Mouse (Mus musculus): ENCODE measurements at regions not wholly inside any gene's neighbourhood (a gene's known extent, or its start where the extent isn't known, plus 50 kb on each side); places are given as distances from the start of the nearest gene placed in this dataset.

DNA sequence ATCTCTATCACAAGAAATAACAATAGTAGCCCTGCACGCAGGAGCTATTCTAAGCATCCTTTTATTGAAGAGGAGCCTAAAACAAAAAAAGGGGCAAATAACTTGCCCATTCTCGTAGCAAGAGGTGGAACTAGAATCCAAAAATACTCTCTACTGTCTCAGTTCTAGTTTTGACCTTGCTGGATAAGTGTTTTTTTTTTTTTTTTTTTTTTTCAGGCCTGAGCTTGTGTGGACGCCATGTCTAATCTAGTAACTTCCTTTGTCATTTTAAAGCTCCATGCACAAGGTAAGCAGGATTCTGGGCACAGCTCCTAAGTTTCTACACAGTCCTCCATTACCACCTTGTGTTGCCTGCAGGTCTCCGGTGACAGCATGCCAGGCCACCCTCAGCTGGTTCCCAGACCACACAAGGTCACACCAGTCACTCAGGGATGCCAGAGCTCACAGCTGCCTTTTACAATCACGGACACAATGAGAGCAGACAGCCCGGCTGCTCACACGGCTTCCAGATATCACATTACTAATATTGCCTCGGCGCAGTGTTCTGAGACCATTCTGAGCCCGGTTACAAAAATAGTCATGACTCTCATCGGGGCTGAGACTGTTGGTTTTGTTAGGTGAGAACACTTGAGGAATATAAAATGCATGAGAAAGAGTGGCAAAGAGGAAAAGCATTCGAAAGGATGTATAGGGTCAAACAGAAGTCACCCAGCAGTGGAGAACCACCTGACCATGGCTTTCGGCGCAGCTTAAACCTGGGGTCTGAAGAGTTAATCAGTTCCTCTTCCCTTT, 124.7 kb upstream of the Tank start:
- peak; percentile 75 for DNase-seq (ENCODE audit: low spot score)

DNA sequence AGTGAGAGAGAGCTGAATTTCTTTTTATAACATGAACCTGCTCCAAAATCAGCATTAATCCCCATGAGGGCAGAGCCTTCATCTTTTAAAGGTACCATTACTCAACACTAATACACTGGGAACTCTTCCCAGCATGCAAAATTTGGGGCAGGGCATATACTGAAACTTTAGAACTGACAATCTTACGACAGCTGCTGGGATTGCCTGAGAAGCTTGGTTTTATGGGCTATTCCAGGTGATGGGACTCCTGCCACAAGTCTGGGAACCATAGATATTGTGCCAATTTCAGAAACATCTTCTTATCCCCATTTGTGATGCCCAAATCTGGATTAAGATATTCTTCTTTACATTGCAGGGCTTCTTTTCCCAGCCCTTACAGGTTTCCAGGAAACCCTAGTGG, 125.8 kb upstream of the Tank start:
- no peak for DNase-seq (ENCODE audit: low spot score)

DNA sequence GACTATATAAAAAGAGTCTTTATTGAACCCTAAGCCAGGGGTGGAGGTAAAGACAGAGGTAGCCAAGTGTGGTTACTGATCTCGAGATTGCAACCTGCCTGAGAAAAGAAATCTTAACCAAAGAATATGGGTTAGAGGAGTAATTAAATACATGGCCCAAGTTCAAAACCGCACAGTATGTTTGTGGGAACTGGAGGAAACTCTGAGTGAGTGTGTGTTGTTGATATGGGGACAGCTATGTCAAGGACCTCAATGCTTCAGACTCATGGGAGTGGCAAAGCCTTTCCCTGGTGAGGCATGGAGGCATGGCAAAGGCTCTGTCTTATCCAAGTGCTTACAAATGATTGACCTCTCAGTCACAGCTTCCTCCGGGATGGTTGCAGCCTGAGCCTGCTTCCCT, 127.7 kb upstream of the Tank start:
- DNase-seq (ENCODE audit: low spot score), result no peak

DNA sequence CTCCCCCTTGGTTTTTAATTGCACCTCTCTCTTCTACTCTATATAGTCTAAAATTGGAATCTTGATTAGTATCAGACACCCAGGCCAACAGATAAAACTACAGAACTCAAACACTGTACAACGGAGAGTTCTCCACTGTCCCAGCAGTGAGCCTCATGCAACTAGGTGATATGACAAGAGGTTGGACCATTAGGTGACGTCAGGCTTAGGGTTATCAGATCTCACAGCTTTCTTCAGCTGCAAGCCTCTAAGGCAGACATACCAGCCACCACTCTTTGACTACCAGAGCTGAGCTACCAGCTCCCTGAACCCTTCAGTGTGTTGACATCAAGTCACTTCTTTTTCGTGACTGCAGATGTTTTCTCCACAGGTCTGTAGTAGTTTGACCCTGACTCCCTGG, 141.8 kb upstream of the Tank start:
- no peak for DNase-seq (ENCODE audit: low spot score)

GRCm38 (mm10) chr2:61407881-61408280, 170.5 kb upstream of the Tank start:
- no peak for DNase-seq (ENCODE audit: low spot score)

- no peak for DNase-seq (ENCODE audit: low spot score)
These were observed 172.2 kb upstream of the Tank start for GRCm38 (mm10) chr2:61406104-61406751.

GRCm38 (mm10) chr2:61405261-61405660, 173.1 kb upstream of the Tank start:
- DNase-seq (ENCODE audit: low spot score), result peak; percentile 11

GRCm38 (mm10) chr2:61402588-61403487, 175.5 kb upstream of the Tank start:
- DNase-seq (ENCODE audit: low spot score), result peak; percentile 17

- DNase-seq (ENCODE audit: low spot score), result peak; percentile 78
These were observed 176.5 kb upstream of the Tank start for GRCm38 (mm10) chr2:61401636-61402587.

GRCm38 (mm10) chr2:61398633-61399032, 179.8 kb upstream of the Tank start:
- DNase-seq (ENCODE audit: low spot score), result no peak

GRCm38 (mm10) chr2:61389622-61390021, 188.8 kb upstream of the Tank start:
- no peak for DNase-seq (ENCODE audit: low spot score)

DNA sequence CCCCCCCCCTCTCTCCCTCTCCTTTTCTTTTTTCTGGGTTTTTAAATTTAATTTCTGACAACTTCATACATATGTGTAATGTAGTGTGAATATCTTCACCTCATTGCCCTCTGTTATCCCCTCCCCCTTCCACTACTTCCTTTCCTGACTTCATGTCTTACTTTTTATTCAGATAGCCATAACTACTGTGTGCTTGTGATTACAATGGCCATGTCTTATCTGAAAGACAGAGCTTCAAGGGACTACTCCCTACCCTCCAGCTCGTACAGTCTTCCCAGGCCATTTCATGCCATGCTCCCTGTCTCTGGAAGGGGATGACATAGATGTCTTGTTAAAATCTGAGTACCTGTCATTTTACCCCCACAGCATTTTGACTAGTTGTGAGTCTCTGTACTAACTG, 189.2 kb upstream of the Tank start:
- no peak for DNase-seq (ENCODE audit: low spot score)

DNA sequence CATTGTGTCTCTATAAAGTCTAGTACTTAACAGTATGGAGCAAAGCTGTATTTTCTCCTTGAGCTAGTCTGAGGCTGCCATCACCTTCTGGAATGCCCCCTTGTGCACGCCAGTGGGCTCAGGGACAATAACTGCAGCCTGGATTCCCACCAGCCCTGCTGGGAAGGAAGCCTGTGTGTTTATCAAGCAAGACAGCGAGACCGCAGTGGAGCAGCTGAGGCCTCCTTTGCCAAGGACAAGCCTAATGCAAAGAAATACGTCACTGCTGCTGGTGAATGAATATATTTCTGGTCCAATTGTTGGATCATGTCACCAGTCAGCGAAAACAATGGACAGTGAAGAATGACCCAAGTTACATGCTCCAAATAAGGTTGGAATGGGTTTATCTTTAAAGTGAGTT, 190.8 kb upstream of the Tank start:
- DNase-seq (ENCODE audit: low spot score), result peak; percentile 20

DNA sequence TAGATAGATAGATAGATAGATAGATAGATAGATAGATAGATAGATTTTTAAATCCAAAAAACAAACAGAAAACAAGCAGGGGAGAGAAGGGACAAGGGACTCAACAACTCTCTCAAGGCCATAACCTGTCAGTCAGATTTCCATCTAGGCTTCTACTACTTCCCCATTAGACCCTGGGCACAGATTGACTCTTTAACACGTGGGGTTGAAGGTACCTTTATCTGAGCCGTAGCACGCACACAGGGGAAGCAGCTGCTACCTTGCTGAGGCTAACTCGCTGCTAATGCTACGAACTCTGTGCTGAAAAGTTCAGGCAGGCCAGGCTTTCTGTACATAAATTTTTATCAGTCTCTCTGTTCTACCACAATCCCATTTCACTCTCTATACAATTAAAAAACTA, 191.4 kb upstream of the Tank start:
- DNase-seq (ENCODE audit: low spot score), result no peak

DNA sequence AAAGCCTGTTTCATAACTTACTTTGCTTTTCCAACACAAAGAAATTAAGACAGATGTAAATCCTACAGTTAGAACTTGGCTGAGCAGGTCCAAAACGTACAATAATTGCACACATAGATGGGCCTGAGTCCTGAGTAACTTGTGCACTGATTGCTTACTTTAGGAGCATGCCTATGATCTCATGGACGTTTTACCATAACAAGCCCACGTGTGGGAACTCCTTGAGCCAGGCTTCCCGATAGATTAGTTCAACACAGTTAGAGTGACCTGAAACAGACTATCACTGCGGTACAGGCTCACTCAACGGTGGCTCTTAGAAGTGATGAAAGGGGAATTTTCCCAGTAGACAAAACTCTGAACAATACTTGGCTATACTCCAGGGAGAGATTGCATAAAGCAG, 193.9 kb upstream of the Tank start:
- DNase-seq (ENCODE audit: low spot score), result no peak

DNA sequence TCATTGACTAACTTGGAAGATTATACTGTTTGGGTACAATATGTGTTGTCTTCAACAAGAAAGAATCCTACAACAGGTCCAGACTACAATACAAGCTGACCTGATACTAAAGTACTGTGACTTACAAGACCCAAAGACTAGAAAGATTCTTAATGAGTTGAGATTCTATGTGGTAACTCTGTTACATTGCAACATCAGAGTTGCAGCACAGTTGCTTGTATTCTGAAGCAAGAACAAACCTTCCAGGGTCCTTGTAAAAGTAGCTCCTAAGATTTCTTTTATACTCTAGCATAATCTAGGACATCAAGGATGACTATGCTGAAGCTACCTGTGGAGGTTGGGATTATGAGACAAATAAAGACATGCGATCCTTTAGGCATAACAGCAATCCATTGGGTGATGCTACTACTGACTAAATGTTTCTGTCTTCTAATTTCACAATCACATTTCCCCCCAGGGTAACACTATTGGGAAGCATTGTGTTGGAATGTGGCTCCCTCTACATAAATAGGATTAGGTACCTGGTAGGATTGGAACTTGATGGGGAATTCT, 194.6 kb upstream of the Tank start:
- DNase-seq (ENCODE audit: low spot score), result no peak

DNA sequence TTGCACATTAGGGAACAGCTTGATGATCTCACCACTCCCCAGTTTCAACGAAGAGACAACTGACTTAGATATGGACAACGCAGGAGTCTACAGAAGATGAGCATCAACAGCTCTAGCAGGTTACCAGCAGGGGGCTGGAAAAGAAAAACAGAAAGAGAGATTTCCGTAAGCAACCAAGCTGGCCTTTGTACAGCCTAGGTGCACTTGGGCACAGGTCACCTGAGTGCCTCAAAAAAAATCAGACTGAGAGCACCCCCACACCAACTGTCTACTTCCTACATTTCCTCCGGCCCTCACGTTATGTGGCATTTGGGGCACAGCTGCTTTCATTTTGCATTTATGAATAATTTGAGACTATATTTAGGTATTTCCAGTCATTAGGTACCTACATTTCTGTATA, 199.3 kb upstream of the Tank start:
- DNase-seq (ENCODE audit: low spot score), result no peak

DNA sequence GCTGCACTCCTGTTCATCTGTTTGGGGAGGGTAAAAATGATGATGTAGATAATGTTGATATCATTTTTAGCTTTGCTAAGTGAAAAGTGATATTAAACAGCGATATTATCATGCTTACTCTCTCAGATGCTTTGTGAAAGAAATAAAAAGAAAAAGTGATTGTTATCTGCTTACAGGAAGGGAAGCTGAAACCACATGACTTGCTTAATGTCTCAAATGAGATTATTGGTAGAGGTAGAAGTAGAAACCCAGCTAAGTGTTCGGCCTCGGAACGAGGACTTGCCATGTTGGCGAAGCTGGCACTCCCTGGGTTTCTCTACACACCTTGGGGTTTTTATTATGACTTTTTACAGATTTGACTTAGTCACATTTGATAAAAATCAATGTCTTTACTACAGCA, 200.1 kb upstream of the Tank start:
- no peak for DNase-seq (ENCODE audit: low spot score)

DNA sequence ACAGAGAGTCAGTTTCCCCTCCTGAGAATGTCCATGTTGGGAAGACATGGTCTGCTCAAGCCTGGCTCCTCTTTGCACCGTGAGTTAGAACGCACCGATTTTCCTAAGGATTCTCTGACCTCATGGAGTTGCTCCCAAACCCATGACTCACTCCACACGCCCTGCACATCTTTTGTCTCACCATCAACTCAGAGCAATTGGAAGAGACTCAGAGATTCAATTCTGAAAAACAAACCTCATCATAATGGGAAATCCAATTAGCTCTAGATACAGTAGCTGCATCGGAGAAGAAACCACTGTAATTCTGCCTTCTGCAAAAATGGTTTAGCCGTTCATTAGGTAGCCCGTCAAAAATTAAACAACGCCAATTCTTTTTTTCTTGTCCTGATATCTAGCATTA, 200.6 kb upstream of the Tank start:
- DNase-seq (ENCODE audit: low spot score), result no peak

- DNase-seq (ENCODE audit: low spot score), result peak; percentile 25
These were observed 215.8 kb upstream of the Tank start for GRCm38 (mm10) chr2:61362606-61363005.

- DNase-seq (ENCODE audit: low spot score), result no peak
These were observed 217.0 kb upstream of the Tank start for GRCm38 (mm10) chr2:61361394-61361793.

All from embryo, embryonic 10 days (tissue).